ENCODE assay signal across 16 mouse cellular contexts in genomic region chr1:164797746-164798285, GRCm38 (mm10). TPM values are rescaled to one million over a fixed set of nuclear protein-coding genes. Genes with fewer than 3 reads are reported as not detected.
DNase-seq lines count a peak whose midpoint lies in the region; TF ChIP-seq lines count a peak whose summit lies in the region.
"Had no signal": no experiment of that assay in that cellular context is flagged by ENCODE, and none has a peak within 500 bp of the region (broad histone marks: within the 10 kb centered on the region; RNA-seq: fewer than 3 reads in every experiment).

No protein-coding gene starts in this region.

- peak overlapping the region; percentile 3 for H3K4me2 ChIP-seq in myocyte (ENCODE audit: low read depth)
- H3K4me2 ChIP-seq: forebrain, embryonic 13.5 days; intestine, embryonic 15.5 days; liver, embryonic 12.5 days; lung, embryonic 15.5 days had no signal

- H3K4me3 ChIP-seq in myocyte: no peak overlapping the region
- H3K4me3 ChIP-seq: forebrain, embryonic 13.5 days; intestine, embryonic 15.5 days; liver, embryonic 12.5 days; lung, embryonic 15.5 days had no signal

- no peaks in the 10 kb centered on the region for H3K27me3 ChIP-seq in myocyte (ENCODE audit: control insufficient read depth, insufficient read depth, insufficient read length)
- H3K27me3 ChIP-seq: forebrain, embryonic 13.5 days; intestine, embryonic 15.5 days; liver, embryonic 12.5 days; lung, embryonic 15.5 days had no signal

- no peak for TF ChIP-seq POLR2A in myocyte (IDR thresholded peaks at IDR 0.05; ENCODE audit: insufficient read length, low read depth)

- peak; percentile 34 for DNase-seq in gastrocnemius, postnatal 10 days
- no peak for DNase-seq in gastrocnemius, postnatal 25 days
- DNase-seq in heart, postnatal 4 days: peak; percentile 27
- DNase-seq in heart, adult 8-10 months (ENCODE audit: low spot score): no peak
- DNase-seq in MN1 (ENCODE audit: low spot score): peak; percentile 66
- no peak for DNase-seq in embryo, embryonic 10.5 days (ENCODE audit: low spot score)
- DNase-seq in adrenal gland, adult (ENCODE audit: inconsistent age in 2 of 2, low spot score in 1 of 2): no peak
- DNase-seq: cerebellum, adult 11 months; thymus, adult 18-20 months had no signal

- no peak overlapping the region for H3ac ChIP-seq in myocyte (ENCODE audit: control insufficient read depth, insufficient read length)

- no peaks in the 10 kb centered on the region for H3K36me3 ChIP-seq in myocyte (ENCODE audit: control insufficient read depth, insufficient read depth)
- H3K36me3 ChIP-seq: intestine, embryonic 15.5 days; liver, embryonic 12.5 days; lung, embryonic 15.5 days had no signal

- no peaks in the 10 kb centered on the region for H3K79me2 ChIP-seq in myocyte (ENCODE audit: control insufficient read depth, insufficient read depth)

TF ChIP-seq in myocyte, 11 proteins besides CTCF, POLR2A, EP300 and RAD21:
- TF ChIP-seq TCF12 (IDR thresholded peaks at IDR 0.05; ENCODE audit: insufficient read depth, poor library complexity, severe bottlenecking) (no peak), USF1 (IDR thresholded peaks at IDR 0.05; ENCODE audit: low read depth) (no peak), MYOG (IDR thresholded peaks at IDR 0.05; ENCODE audit: control insufficient read depth in 1 of 3, insufficient read depth in 1 of 3, insufficient read length in 2 of 3, low read depth in 2 of 3) (no peak), E2F4 (IDR thresholded peaks at IDR 0.05; ENCODE audit: insufficient read depth) (no peak), MYOD1 (IDR thresholded peaks at IDR 0.05; ENCODE audit: control insufficient read depth in 1 of 3, insufficient read length in 2 of 3, low read depth in 2 of 3) (no peak), TCF3 (IDR thresholded peaks at IDR 0.05; ENCODE audit: insufficient read length, low read depth) (no peak), MAX (IDR thresholded peaks at IDR 0.05; ENCODE audit: low read depth) (no peak), POLR2AphosphoS2 (IDR thresholded peaks at IDR 0.05; ENCODE audit: insufficient read length, low read depth) (no peak), REST (IDR thresholded peaks at IDR 0.05; ENCODE audit: insufficient read depth, insufficient read length) (no peak), CEBPB (IDR thresholded peaks at IDR 0.05; ENCODE audit: insufficient read depth, poor library complexity, severe bottlenecking) (no peak), SRF (IDR thresholded peaks at IDR 0.05; ENCODE audit: control insufficient read depth, insufficient read length, low read depth) (no peak)

RNA-seq across cellular contexts. Expression of gene Dpt, which starts 1.4 kb away (rescaled TPM):
- total RNA-seq in gastrocnemius, postnatal 10 days (2021): 100 to 1,000 TPM; 128 to 135 TPM
- 100 to 1,000 TPM in 1 of 2 experiments, 10 to 100 TPM in 1; 51.1 to 109 TPM for total RNA-seq in gastrocnemius, postnatal 25 days (2021)
- 100 to 1,000 TPM; 164 to 204 TPM for total RNA-seq in heart, postnatal 4 days (2021)
- total RNA-seq in heart, adult 8-10 months (2022): 10 to 100 TPM; 77.8 to 93.7 (median 88.2) TPM
- 6.3 TPM for polyA plus RNA-seq in myocyte (2012; fragmentation: generic; extraction: Trizol)
- total RNA-seq: common myeloid progenitor, adult 5-6 weeks; megakaryocyte-erythroid progenitor cell, adult 5-6 weeks had no signal
- polyA plus RNA-seq: forebrain, embryonic 13.5 days; liver, embryonic 12.5 days had no signal

Comparison
In these comparisons a context has a peak if more than half of its experiments do, and no peak if none do; other contexts are left out.
1. DNase-seq: peak in gastrocnemius, postnatal 10 days (single experiment), heart, postnatal 4 days (single experiment) and MN1 (single experiment); none in gastrocnemius, postnatal 25 days (single experiment), heart, adult 8-10 months (single experiment), embryo, embryonic 10.5 days (single experiment) and adrenal gland, adult (0 of 2).